Comparison of ENCODE assay signal across 8 mouse cellular contexts in the genomic region with DNA sequence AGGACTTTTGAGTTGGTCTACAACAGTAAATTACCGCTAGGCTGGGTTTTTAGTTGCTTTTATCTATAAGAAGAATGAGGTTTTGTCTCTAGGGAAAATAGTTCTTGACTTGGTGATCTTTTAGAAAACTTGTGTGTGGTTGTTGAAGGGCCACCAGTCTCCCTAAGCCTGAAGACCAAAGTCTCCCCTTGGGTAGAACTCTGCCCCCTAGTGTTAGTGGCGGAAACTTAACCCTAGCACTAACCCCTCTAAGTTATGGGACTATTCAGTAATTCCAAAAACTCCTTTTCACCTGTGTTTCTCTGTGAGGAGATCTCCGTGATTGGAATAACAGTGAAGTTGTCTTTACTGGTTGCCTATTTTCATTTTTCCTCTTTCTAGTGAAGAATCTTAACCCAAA. TPM values are rescaled to one million over a fixed set of nuclear protein-coding genes. Genes with fewer than 3 reads are reported as not detected.
DNase-seq lines count a peak whose midpoint lies in the region; ATAC-seq and TF ChIP-seq lines count a peak whose summit lies in the region.

No protein-coding gene starts in this region.

- H3K9ac ChIP-seq in forebrain, embryonic 13.5 days: no peak overlapping the region
- no peak overlapping the region for H3K9ac ChIP-seq in forebrain, embryonic 16.5 days (replicated peaks; ENCODE audit: low read depth, low read length)
- no peak overlapping the region for H3K9ac ChIP-seq in midbrain, embryonic 15.5 days

- H3K4me3 ChIP-seq in forebrain, embryonic 13.5 days: 0 out of 2 replicates have a peak overlapping the region, but pooled peaks have one; percentile 61
- H3K4me3 ChIP-seq in forebrain, embryonic 16.5 days (replicated peaks; ENCODE audit: low read length): no peak overlapping the region
- no peak overlapping the region for H3K4me3 ChIP-seq in bone marrow, adult 2 months (replicated peaks; ENCODE audit: control insufficient read depth, low read depth, low read length)
- H3K4me3 ChIP-seq in midbrain, embryonic 15.5 days: peak overlapping the region; percentile 70; the same call in 1 of the 2 replicates

- TF ChIP-seq CTCF in bone marrow, adult 2 months (IDR thresholded peaks at IDR 0.05; ENCODE audit: control insufficient read depth, insufficient read depth, low read length): peak; percentile 43; the same call in 1 of the 2 replicates

- H3K36me3 ChIP-seq in forebrain, embryonic 13.5 days (ENCODE audit: poor library complexity, severe bottlenecking): no peaks in the 10 kb centered on the region
- no peaks in the 10 kb centered on the region for H3K36me3 ChIP-seq in forebrain, embryonic 16.5 days (ENCODE audit: control insufficient read depth, insufficient read depth)
- no peaks in the 10 kb centered on the region for H3K36me3 ChIP-seq in midbrain, embryonic 15.5 days (replicated peaks)

- no peak overlapping the region for H3K4me2 ChIP-seq in forebrain, embryonic 13.5 days
- H3K4me2 ChIP-seq in forebrain, embryonic 16.5 days (ENCODE audit: low read length): no peak overlapping the region
- H3K4me2 ChIP-seq in midbrain, embryonic 15.5 days: peak overlapping the region; percentile 94; the same call in 1 of the 2 replicates

- peaks cover 13% of the 10 kb centered on the region for H3K4me1 ChIP-seq in forebrain, embryonic 13.5 days
- peaks cover 10% of the 10 kb centered on the region for H3K4me1 ChIP-seq in forebrain, embryonic 16.5 days (replicated peaks; ENCODE audit: control insufficient read depth, insufficient read depth, low read length)
- no peaks in the 10 kb centered on the region for H3K4me1 ChIP-seq in bone marrow, adult 2 months (ENCODE audit: control insufficient read depth, insufficient read depth, low read length)
- peaks cover 19% of the 10 kb centered on the region for H3K4me1 ChIP-seq in midbrain, embryonic 15.5 days

- WGBS in forebrain, embryonic 13.5 days: 64% methylated on average over 3 of the region's 3 CpGs
- 61% methylated on average over 3 of the region's 3 CpGs for WGBS in forebrain, embryonic 16.5 days
- 40% methylated on average over 3 of the region's 3 CpGs for WGBS in bone marrow, adult 2 months
- 55% methylated on average over 3 of the region's 3 CpGs for WGBS in midbrain, embryonic 15.5 days

- no peak for ATAC-seq in forebrain, embryonic 13.5 days
- ATAC-seq in forebrain, embryonic 16.5 days: no peak
- ATAC-seq in midbrain, embryonic 15.5 days (replicated peaks): no peak
- no peak for ATAC-seq in erythroblast, adult 5-6 weeks (replicated peaks; ENCODE audit: low FRiP score, poor library complexity, severe bottlenecking)
- ATAC-seq in frontal cortex, adult (ENCODE audit: low TSS enrichment): no peak

- peak; percentile 43 to 55 for DNase-seq in heart, postnatal 10 days
- DNase-seq in kidney, postnatal 4 days: peak; percentile 62 to 65

- peaks cover 57% of the 10 kb centered on the region for H3K27me3 ChIP-seq in forebrain, embryonic 13.5 days
- H3K27me3 ChIP-seq in forebrain, embryonic 16.5 days (replicated peaks; ENCODE audit: control insufficient read depth, insufficient read depth, low read length): peaks cover 38% of the 10 kb centered on the region
- H3K27me3 ChIP-seq in midbrain, embryonic 15.5 days (replicated peaks): 0 out of 2 replicates have a peak, but pooled peaks cover 10% of the 10 kb centered on the region

- H3K9me3 ChIP-seq in forebrain, embryonic 13.5 days (replicated peaks): no peaks in the 10 kb centered on the region
- no peaks in the 10 kb centered on the region for H3K9me3 ChIP-seq in forebrain, embryonic 16.5 days (ENCODE audit: control insufficient read depth, low read length)
- H3K9me3 ChIP-seq in midbrain, embryonic 15.5 days: no peaks in the 10 kb centered on the region

- no peak for TF ChIP-seq POLR2A in bone marrow, adult 2 months (IDR thresholded peaks at IDR 0.05; ENCODE audit: borderline replicate concordance, control insufficient read depth, low read depth, low read length)

- no peak overlapping the region for H3K27ac ChIP-seq in forebrain, embryonic 13.5 days
- H3K27ac ChIP-seq in forebrain, embryonic 16.5 days (ENCODE audit: low read length): no peak overlapping the region
- H3K27ac ChIP-seq in bone marrow, adult 2 months (ENCODE audit: control insufficient read depth, insufficient read depth, low read depth, low read length, poor library complexity): no peak overlapping the region
- no peak overlapping the region for H3K27ac ChIP-seq in midbrain, embryonic 15.5 days

- intact Hi-C loops in heart, postnatal 10 days (cut with DNase I): loop anchor here (2.0 to 5.0 kb wide), 3 partner anchors 87 to 137 kb away; no protein-coding TSS in a partner anchor

RNA-seq across cellular contexts. Expression of a gene that starts 1.9 kb away (rescaled TPM):
- polyA plus RNA-seq in forebrain, embryonic 13.5 days (2015; fragmentation: Nextera tagmentation; extraction: Ambion mirVana): 54.1 and 61.4 TPM in 2 replicates
- 38.4 and 44.8 TPM in 2 replicates for polyA plus RNA-seq in forebrain, embryonic 16.5 days (2015; fragmentation: Nextera tagmentation; extraction: Ambion mirVana)
- polyA plus RNA-seq in bone marrow, adult 2 months (2011; ENCODE audit: insufficient read depth, insufficient read length, low replicate concordance, missing spikeins): 19.1 and 26.8 TPM in 2 replicates
- 10 to 100 TPM; 52.7 to 61.1 TPM for total RNA-seq in heart, postnatal 10 days (2021)
- 28.1 and 30.8 TPM in 2 replicates for polyA plus RNA-seq in midbrain, embryonic 15.5 days (2015; fragmentation: Nextera tagmentation; extraction: Ambion mirVana)
- 1.7 and 2.1 TPM in 2 replicates for total RNA-seq in erythroblast, adult 5-6 weeks (2015; ENCODE audit: low replicate concordance)
- 5.9 and 6.0 TPM in 2 replicates for total RNA-seq in erythroblast, adult 5-6 weeks (2017; ENCODE audit: low replicate concordance)

Comparison
In these comparisons a context has a peak if more than half of its experiments do, and no peak if none do; other contexts are left out.
1. H3K4me3 ChIP-seq: peak in forebrain, embryonic 13.5 days (single experiment) and midbrain, embryonic 15.5 days (single experiment); none in forebrain, embryonic 16.5 days (single experiment) and bone marrow, adult 2 months (single experiment).